Mouse (Mus musculus): Measurements from ENCODE around the gene Adgra1.

The Adgra1 gene

DNA sequence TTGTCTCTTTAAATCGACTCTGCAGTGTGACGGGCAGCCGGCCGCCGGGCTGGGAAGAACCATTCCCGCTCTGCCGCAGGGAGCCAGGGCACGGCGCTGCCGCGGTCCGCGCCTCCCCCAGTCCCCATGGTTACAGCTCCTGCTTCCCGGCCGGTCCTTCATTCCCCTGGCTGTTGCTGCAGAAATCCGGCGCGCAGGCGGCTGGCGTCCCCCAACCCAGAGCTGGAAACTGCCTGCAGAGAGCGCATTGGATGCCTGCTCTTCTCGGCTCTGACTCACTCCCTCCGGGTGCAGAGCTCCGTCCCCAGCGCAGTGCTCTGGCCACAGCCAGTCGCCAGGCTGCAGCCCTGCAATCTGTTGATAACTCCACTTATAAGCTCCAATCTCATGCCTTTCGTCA is at the start of gene Adgra1:
Gene Adgra1, plus strand, starts transcription at position 139 of the 400 bp plus-strand sequence.
- DNase-seq, result no peak

DNA sequence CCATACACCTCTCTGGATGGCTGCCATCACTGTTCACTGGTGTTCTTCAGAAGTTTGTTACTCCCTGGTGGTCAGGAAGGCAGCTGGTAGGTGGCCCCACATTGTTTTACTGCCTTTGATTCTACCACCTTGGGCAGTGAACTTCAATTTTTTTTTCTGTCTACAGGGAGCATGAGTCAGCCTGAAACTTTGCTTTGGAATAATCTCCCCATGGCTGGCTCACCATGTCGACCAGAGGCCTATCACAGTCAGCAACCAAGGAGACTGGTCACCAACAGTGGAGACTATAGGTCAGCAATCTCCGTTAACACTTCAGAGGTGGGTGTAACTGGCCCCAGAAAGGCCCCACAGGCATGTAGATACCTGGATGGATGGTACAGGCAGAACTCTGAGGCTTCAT is 46.6 kb upstream of the Adgra1 start:
- no peak for DNase-seq

DNA sequence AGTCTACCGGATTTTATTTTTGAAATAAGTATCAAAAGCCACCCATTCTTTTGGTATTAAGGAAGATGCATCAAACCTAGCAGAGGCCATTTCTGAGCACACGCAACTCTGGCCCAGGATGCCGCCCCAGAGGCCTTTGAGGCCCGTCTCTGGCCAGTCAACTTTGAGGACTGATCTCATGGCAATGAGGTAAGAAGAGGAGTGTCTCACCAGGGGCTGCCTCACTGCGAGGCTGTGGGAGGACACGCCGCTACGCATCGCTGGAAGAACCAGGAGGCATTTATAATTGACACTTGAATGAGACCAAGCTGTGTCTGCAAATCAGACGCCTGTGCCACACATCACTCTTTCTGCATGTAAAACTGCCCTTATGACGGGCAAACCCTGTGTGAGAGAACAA is 45.0 kb upstream of the Adgra1 start:
- DNase-seq, result no peak

DNA sequence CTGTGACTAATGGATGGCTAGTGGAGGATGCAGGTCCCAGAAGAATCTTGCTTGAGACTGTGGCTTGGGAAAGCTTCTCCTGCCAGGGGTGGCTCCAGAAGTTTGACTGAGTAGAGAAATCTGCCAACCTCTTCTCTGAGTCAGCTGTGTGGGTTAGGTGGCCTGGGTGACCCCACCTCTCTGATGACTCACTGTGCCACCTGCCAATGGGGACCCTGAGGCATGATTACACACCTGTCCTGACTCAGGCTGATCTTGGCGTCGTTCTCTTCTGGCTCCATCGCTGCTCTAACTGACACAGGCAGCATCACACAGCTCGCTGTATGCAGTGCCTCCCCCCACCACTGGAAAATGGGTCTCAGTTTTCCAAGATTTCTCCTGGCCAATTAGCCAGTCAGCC is 44.3 kb upstream of the Adgra1 start:
- DNase-seq, result no peak

DNA sequence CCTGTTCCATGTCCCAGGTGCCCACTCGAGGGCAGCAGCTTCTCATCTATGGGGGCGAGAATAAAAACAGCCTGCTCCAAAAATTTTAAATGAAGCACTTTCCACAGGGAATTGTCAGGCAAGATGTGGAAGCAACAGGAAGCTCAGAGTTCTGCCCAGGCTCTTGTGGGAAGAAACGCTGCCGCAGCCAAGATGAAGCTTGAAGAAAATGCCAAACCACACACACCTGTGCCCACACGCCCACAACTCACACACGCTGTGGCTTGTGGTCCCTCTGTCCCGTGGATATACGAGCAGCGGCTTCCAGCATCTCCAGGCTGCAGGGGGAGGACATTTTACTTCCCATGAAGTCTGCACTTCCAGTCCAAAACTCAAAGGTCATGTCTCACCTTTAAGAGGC is 42.4 kb upstream of the Adgra1 start:
- DNase-seq, result no peak

DNA sequence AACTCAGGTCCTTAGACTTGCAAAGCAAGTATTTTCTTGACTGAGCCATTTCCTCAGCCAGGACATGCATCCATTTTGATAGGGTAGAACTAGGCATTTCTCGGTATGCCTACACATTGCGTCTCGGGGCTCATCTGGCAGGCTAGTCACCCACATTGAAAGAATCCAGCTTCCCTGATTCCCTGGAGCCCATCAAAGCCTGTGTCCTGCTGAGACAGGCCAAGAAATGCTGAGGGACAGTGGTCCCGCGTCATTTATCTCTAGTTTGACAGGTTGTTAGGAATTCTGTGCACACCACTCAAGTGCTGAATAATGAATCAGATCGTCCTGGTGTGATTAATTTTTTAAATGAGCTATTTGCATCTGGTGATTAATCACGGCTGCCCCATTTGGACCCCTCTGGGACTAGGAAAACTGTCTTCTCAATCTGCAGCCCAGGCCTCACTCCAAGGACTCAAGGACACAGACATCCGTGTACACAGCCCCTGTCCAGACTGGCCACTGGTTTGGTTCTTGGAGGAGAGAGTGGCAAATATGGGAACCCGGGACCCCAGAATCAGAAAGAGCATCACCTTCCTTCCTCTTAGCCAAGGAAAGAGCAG is 38.9 kb upstream of the Adgra1 start:
- no peak for DNase-seq

DNA sequence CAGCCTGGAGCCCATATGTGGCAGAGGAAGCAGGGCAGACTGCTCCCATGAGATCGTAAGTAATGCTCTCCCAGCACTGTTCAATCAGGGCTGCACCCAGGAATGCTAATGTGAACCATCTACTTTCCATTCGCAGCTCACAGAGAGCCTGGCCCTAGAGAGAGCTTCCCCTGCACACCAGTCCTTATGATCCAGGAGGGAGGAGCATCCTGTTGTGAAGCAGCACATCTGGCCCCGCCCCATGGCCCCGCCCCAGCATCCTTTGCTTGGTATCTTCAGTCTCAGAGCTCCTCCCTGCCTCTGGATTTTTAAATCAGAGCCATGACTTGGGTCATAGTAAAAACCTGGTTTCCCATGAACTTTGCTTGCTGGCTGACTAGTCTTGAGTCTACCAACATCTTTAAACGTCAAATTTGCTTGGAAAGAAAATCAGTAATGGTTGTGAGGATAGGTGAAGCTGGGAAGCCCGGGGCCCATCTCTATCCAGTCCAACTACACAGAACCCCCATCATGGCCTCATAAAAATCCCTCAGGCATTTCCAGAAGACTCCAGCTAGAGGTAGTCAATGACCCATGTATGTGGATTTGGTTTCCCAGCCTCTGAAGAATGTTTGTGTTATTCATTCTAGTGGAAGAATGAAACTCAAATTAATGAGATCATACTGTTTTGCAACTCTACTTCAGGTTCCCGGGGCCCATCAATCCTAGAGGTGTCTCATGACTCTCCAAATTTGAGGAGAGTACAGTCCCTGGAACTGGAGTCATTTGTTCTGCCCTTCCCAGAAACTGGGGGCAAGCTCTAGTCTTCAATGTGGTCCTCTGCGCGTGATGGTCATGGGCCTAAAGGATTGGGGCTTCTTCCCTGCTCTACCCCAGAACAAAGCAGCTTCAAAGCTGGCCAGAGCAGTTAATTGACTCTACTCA is 36.5 kb upstream of the Adgra1 start:
- no peak for DNase-seq

DNA sequence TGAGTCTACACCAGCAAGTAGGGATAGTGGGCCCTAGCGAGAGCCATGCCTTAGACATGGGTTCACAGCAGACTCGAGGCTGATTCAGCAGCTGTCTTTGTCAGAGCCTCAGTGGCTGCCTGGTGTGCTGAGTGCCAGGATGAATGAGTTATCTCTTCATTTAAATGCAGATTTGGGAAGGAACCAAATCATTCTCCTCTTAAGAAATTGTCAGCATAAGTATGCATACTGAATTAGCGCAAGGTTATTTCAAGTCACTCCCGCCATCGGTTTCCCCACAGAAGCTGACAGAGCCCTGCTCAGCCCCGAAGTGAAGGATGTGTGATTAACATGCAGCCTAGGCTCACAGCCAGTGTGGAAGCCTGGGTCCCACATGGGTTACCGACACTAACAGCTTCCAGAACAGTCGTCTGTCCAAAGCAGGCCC is 27.8 kb upstream of the Adgra1 start:
- no peak for DNase-seq

DNA sequence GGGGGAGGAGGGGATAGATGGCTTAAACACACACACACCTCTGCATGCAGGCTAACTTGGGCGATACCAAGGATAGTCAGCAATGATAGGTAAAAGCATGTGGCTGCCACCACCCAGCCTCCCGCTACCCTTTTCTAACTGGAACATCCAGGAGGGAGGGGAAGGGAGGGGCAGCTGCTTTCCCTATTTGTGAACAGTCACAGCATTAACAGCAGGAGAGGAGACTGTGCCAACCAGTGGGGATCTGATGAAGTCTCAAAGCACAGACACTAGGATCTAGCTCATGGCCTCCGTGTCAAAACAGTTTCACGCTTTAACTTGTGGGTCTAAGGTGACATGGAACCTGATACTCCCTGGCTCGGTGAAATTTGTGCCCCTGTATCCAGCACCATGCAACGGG is 23.9 kb upstream of the Adgra1 start:
- DNase-seq, result no peak

DNA sequence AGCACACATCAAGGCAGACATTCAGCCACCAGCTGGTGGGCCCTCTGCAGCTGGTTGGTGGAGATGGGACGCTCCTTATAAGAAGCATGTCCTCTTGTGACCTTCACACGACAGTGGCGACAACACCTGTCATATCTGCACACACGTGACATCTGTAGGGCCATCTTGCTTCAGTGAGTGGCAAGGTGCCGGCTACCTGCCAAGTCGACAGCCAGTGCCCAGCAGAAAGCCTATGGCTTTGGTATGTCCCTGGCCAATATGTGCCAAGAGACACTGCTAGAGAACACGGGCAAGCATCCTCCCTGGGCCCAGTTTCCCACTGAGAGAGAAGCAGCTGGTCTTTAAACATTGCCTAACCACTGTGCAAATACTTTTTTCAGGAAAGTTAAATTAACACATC is 22.3 kb upstream of the Adgra1 start:
- no peak for DNase-seq

DNA sequence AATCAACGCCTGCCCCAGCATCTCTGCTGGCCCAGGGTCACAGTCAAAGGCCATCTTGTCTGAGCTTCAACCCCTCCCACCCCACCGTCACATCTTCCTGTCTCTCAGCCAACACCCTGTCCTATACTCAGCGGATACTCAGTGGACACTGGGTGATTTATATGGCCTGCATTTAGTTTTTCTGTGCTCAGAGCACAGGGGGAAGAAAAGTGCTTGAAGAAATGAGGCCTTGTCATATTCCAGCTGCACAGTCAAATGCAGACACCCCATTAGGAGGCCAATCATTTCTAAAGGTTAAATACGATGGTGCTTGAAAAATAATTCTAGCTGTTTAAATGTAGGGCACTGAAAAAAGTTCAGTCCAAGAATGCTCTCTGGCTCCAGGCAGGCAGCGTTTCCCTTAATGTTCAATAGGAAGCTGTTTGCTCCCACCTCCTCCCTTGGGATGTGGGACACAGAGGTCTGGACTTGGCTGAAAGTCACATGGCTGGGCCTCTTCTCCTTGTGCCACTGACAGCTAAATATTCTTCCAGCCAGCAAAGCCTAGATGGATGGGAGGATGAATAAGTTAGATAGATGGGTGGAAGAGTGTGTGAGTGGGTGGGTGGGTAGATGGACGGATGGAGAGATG is 20.3 kb upstream of the Adgra1 start:
- DNase-seq, result no peak

DNA sequence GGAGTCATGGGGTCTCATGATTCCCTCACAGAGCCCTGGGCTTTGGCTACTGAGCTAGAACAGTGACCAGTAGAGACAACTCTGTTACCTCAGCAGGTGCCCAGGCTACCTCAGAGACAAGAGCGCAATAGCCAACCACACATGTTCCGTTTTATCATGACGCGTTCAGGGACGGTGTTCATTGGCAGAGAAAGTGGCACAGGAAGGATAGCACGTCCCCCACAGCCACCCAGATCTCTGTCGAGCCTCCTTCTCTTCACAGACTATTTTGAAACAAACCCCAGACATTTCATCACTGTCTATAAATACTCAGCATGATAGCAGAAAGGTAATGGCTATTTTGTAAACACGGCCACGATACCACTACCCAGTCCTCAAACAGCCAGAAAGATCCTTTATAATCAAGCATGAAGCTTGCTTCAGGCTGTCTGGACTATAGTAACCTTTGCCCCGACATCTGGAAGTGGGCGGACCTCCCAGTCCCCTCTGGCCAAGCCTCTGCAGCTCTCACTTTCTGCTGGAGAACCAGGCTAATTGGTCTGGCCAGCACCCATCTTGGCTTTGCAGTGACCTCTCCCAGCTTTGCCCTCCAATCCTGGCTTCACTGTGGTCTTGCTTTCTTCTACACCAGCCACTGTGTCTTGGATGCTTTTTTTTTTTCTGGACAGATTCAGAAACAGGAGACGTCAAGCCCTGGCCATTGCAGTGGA is 11.5 kb upstream of the Adgra1 start:
- no peak for DNase-seq

DNA sequence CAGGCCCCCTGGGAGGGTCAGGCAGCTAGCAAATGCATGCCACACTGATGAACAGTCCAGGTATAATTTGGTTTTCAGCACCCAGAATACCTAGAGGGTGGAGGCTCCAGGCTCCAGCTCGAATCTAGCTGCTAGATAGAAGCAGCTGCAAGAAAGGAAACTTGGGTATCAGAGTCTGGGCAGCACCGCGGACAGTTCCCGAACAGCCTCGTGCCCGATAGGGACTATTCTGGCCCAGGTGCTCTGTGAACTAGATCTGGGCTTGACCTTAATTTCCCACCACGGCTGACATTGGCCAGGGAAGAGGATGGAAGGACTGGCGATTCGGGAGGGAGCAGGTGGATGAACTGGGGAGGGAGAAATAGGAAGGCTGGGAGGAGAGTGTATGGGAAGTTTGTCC is 6.3 kb upstream of the Adgra1 start:
- no peak for DNase-seq

DNA sequence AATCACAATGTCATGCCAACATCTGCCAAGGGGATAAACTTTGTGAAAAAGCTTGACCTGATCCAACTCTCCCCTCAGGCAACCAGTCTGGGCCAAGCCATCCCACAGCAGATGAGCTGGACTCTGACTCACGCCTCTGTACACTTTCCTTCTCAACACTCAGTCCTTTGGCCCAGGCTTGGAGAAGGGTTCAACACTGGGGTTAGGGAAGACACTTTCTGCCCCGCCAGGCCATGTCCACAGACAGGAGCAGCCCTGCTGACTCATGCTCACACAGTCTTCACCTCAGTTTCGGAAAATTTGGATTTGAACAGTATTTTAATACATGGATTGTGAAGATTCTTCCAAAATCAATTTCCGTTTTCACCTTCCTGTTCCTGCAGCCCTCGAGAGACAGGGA is 442 bp upstream of the Adgra1 start:
- DNase-seq, result no peak

DNA sequence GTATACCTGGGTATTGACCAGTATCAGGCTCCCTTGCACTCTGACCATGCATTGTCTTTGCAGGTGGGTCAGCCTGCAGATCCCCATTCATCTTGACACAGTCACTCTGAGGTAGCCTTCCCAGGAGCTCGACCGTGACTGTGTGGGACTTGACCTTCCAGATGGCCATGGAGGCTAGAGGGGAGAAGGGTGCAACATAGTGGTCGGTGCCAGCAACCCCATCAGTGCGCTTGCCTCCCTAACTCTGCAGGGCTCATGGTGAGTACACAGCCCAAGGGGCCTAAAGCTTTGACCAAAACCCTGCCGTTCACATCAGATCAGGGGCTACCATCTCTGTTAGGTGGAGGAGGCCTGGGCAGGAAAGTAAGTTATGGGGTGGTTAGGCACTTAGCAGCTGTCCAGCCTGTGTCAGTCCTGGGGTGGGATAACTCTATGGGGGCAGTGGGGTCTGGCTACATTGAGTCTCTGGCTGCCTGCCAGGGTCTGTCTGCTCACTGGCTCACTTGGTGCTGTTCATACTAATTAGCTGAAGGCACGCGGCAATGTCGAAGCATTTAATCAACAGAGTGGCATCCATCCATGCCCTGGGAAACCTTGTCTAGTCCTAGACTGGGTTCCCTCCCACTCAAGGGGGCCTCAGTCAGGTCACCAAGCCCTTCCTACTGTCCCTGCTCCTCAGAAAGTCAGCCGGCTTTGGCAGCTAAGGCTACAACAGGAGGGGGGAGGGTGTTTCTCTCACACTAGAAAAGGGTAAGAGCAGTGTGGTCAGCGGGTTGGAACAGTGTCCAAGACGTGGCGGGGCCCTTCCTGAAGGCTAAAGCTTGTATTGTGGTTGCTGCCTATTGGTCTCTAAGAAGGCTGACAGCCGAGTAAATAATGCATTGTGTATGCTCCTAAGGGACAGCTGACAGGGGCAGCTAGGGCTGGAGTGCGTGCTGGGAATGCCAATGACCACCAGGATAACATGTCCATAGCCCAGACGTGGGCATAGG is 1.5 kb downstream of the Adgra1 start:
- DNase-seq, result no peak

DNA sequence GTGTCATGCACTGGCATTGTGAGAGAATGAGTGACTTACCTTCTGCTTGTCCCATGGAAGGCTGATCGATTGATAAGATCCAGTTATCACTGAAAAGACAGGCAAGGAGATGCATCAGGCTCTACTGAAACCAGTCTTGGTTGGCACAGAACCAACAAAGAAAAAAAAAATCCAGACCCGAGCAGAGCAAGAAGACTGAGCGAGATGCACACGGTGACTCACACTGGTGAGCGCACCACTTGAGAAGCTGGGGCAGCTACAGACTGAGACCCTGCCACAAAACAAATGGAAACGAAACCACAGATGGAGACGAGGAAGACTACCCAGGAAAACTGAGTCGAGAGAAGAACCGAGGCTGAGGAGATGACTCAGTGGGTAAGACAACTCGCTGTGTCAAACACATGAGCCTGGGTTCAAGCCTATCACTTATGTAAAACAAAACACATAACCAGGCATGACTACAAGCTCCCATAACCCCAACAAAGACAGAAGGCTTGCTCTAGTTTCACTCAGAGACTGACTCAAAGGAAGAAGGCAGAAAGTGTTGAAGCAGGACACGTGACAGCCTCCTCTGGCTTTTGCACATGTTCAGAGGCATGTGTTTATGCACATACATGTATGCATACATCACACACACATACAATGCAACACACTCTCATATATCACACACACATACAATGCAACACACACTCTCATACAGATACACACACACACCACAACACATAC is 6.6 kb downstream of the Adgra1 start:
- DNase-seq, result no peak

DNA sequence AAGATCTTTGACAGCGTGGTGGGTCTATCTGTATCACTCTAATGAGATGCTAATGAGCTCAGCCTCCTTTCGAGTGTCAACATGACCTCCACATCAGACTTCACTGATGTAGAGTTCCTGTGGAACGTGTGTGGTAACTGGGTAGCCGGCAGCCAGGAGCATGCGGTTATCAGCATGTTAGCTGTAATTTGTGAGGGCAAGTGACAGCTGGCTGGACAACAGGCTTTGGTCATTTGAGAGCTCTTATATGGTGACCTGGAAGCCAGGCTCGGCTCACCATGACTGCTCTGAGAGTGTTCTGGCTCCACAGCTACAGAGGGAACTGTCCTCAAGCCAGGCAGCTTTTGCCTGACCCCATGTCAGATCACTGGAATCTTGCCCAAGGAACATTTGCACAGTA is 8.4 kb downstream of the Adgra1 start:
- DNase-seq, result no peak

DNA sequence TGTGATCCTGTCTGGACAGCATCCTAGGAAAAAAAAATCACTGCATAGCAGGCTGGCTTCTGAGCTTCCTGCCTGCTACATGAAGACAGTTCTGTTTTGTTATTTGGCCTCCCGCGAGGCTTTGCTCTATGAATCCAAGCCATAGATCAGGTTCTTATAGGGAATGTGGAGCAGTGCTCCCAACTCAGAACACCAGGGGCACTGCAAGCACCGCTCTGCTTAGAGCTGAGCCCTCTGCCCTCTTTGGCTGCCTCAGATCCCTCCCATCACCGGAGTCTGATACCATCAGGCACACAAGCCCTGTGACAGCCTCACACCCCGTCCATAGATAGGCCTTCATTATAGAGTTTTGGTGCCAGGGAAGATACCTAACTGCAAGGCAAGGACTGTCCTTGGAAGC is 9.2 kb downstream of the Adgra1 start:
- DNase-seq, result no peak

DNA sequence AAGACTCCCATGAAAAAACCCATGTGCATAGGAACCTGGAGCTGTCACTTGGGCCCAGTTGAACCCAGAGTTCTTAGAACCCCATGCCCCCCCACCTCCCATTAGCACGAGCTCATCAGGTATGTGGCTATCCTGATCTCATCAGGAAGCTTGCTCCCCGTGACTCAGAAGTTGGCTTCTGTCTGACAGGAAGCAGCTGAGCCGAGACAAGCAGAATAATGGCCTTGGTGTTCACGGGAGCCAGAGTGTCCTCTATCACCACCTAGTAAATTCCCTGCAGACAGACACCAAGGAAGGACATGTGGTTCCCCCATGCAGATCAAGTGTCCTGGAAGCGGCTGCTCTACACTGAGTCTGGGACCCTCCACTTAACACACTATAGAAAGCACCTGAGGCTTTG is 9.8 kb downstream of the Adgra1 start:
- DNase-seq, result no peak

DNA sequence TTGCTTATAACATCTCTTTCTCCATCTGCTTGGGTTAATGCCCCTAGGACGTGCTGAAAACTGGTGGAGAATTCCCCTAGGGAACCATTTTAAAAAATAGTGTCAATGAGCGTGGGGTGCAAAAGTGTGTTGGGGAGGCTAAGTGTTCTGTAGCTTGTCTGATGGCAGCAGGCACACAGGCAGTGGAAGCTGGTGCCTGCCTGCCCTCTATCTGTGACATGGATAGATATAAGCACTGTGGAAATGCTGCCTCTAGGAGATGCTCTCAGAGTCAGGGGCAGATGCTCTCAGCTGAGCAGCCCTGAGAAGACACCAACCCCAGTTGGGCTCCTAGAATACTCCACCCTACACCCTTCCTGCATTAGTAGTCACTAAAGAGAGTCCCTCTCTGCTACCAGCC is 11.1 kb downstream of the Adgra1 start:
- no peak for DNase-seq

DNA sequence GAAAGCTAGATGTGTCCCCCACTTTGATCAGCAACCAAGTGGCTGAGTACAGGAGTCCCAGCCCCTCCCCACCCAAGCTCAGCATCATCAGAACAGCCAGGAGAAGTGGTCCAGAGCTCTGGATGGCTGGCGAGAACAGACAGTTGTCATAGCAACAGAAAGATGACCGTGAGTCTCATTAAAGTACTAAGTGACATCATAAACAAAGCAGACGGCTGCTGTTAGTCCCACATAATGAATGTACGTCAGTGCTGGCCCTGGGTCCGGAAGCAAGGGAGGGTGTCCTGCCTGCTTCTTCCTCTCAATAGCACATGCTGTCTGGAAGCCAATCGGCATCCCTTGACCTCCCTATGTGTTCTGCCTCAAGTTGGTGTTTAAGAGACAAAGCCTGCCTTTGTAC is 16.2 kb downstream of the Adgra1 start:
- no peak for DNase-seq

DNA sequence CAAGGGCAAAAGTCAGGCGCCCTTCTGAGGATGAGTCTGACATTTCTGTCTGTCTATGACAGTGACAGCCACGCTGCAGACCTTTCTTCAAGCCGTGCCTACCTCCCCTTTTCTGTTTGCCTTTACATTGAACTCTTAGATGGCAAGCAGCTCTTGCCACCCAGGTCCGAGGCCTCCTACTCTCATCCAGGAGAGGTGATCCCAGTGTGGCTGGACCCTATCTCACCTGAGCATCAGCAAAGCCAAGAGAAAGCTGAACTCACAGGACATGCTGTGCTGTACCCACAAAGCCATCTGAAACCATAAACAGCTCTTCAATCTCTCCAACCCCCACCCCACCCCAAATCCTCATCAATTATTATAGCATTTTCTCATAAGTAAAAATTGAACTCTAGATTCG is 16.7 kb downstream of the Adgra1 start:
- DNase-seq, result no peak
